Mouse (Mus musculus) cerebellum, adult 2 months (tissue): ENCODE results near the gene Prpf3.

Experiments used
- CTCF ChIP-seq: fragments of 200-500 bp; IDR thresholded peaks from 2 replicates; pipeline ENCODE4 v1.5.1; 2011; ENCODE audit warnings: low read depth, mild to moderate bottlenecking, control low read depth, low read length, moderate library complexity, borderline replicate concordance; ENCODE audit not compliant: insufficient read depth
- POLR2A ChIP-seq: fragments of 200-500 bp; IDR thresholded peaks from 2 replicates; pipeline ENCODE4 v1.6.1; 2011; ENCODE audit warnings: low read length, control low read depth, borderline replicate concordance; ENCODE audit not compliant: insufficient read depth

DNA sequence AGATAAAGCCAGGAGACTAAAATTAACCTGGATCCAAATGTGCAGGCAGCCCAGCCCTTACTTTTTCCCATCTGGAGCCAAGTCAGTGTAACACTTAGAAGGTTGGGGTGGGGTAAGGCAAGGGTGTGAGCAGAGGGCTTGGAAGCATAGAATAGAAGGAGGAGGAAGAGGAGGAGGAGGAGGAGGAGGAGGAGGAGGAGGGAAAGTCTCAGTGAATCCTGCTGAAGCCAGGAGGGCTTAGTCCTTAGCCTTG lies 46.6 kb upstream of the Prpf3 start:
- no peak for TF ChIP-seq CTCF
- no peak for TF ChIP-seq POLR2A
